Mouse (Mus musculus): Measurements from ENCODE around the gene Sik3. TPM values are rescaled to one million over a fixed set of nuclear protein-coding genes. Genes with fewer than 3 reads are reported as not detected.

Sik3 gene
- polyA plus RNA-seq, 3 experiments from 2014 or later = 11.0 to 13.9 (median 11.5) TPM

Other genes with a start within 250 kb of the Sik3 start
- gene Cep164, start 184.1 kb upstream of the Sik3 start, polyA plus RNA-seq (2017; shearing (Covaris generic)) = 10 to 100 TPM in 2 of 3 experiments, 1 to 10 TPM in 1; 9.2 to 12.9 (median 10.2) TPM
- gene Bace1, start 174.2 kb upstream of the Sik3 start, polyA plus RNA-seq (2017; shearing (Covaris generic)) = 10 to 100 TPM in 1 of 3 experiments, 1 to 10 TPM in 2; 6.0 to 10.9 (median 9.7) TPM
- 10 to 100 TPM; 13.3 to 17.7 (median 17.4) TPM for gene Pcsk7, start 106.3 kb upstream of the Sik3 start, polyA plus RNA-seq (2017; shearing (Covaris generic))
- gene Rnf214, start 105.9 kb upstream of the Sik3 start, polyA plus RNA-seq (2017; shearing (Covaris generic)) = 10 to 100 TPM; 22.5 to 42.6 (median 30.6) TPM
- 1 to 10 TPM in 2 of 3 experiments, under 1 TPM in 1; 0.40 to 2.2 (median 1.1) TPM for gene Tagln, start 76.8 kb upstream of the Sik3 start, polyA plus RNA-seq (2017; shearing (Covaris generic))
- gene Sidt2, start 57.6 kb upstream of the Sik3 start, polyA plus RNA-seq (2017; shearing (Covaris generic)) = 10 to 100 TPM; 27.0 to 48.9 (median 35.8) TPM
- 10 to 100 TPM; 58.6 to 75.2 (median 67.0) TPM for gene Pafah1b2, start 130 bp upstream of the Sik3 start, polyA plus RNA-seq (2017; shearing (Covaris generic))
- gene Apoa1, start 215.8 kb downstream of the Sik3 start, polyA plus RNA-seq (2017; shearing (Covaris generic)) = not detected
- gene Apoc3, start 222.8 kb downstream of the Sik3 start, polyA plus RNA-seq (2017; shearing (Covaris generic)) = not detected
- not detected for gene Apoa4, start 227.9 kb downstream of the Sik3 start, polyA plus RNA-seq (2017; shearing (Covaris generic))